Mouse (Mus musculus) cerebellum, postnatal 10 days (tissue): ENCODE measurements around the gene Ybey.
A peak's percentile ranks its signal among the peaks of the same experiment; 100 is the strongest.

Experiments used
- DNase-seq, 2 experiments: peaks; one replicate each; pipeline ENCODE4 v3.0.0; 2021; ENCODE audit warnings: mixed read lengths in 2 of 2

Gene Ybey

DNA sequence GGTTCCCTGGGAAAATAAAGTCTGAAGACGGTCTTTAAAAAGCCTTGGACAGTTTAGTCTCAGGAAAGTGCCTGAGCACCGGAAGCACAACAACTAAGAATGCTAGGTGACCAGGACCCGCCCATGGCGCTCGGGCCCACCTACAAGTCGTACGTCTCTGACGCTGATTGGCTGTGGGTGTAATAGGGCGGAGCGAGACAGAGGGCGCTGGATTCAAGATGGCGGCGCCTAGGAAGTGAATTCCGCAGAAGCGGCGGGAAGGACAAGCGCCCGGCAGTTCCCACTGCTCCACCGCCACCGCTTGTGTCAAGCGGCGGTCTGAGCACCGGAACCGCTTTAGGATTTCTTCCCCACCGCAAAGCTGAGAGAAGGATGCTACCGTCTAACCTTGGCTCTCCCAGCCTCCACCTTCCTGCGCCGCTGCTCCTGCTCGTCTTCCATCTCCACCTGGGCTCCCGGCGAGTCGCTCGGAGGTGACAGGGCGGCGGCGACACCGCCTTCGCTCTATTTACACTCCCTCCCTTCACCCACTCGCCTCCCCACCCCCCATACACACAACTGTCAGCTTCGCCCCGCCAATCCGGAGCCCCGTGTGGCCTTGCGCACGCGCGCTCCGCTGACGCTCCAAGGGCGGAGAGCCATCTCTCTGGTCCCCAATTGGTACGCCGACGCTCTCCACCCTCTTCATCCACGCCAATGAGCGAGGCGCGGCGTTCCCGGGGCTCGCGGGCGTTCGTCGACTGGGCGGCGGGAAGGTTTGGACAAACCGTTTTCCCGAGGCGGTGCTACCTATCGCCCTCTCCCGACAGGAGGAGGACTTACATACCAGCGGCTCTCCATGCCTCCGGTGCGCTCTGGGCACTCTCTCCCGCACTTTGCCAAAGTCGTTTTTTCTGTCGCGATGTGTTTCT lies 26.5 kb downstream of the Ybey start, which contains the start of gene Pcnt:
TSS of gene Pcnt (minus strand) at position 609 of the 911 bp plus-strand sequence.
- peak; percentile 99 for DNase-seq

DNA sequence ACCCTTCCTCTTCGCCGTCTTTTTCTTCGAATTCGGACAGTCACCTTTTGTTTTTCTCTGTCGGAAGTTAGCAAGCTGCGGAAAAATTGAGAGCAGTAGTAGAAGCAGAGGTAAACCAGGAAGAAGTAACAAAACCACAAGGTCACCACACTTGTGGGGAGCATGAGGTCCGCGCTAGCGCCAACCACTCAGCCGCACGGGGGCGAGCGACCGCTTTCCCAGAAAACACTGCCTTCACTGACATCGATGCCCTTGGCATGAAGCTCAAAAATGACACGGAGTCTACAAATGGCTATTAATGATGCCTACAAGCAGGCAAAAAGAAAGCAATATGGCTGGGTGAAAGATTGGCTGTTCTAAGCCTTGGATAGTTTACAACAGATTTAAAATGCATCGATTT lies 28.6 kb downstream of the Ybey start, which contains the start of gene AC141477.1:
TSS of gene AC141477.1 (minus strand) at position 164 of the 400 bp plus-strand sequence.
- no peak for DNase-seq

- no peak for DNase-seq
Observed at GRCm38 (mm10) chr10:76439107-76439890, 29.6 kb downstream of the Ybey start.

GRCm38 (mm10) chr10:76433925-76434324 lies 35.0 kb downstream of the Ybey start:
- DNase-seq: no peak

DNA sequence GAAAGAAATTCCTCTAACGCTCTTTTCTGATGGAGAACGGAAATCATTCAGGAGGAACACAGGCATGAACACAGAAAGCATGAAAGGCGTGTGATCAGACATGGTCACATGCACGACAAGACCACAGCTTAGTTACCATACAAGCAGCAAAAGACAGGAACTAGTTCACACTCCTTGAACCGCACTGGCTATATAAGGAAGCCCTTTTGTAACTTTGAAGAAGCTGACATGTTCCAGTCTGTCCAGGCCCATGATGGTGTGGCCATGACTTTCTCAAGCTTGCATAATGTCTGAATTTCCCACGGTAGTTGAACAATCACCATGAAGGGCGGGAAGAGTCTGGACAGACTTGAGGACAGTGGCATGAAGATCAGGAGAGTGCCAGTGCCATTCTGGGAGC lies 43.2 kb downstream of the Ybey start:
- DNase-seq: no peak

- DNase-seq: no peak
Observed at GRCm38 (mm10) chr10:76416811-76417210, 52.1 kb downstream of the Ybey start.
